Mouse (Mus musculus): ENCODE data around the gene Cenpe. TPM values are rescaled to one million over a fixed set of nuclear protein-coding genes. Genes with fewer than 3 reads are reported as not detected.

Cenpe gene
- total RNA-seq, 2 experiments from 2014 or later = 142 to 147 TPM

- no peak for ATAC-seq (replicated peaks; ENCODE audit: low FRiP score, poor library complexity, severe bottlenecking)
These were observed 103.5 kb downstream of the Cenpe start for GRCm38 (mm10) chr3:135315720-135316425.

- ATAC-seq (replicated peaks; ENCODE audit: low FRiP score, poor library complexity, severe bottlenecking) = no peak
These were observed 106.0 kb downstream of the Cenpe start for GRCm38 (mm10) chr3:135318331-135318730.

Other genes with a start within 250 kb of the Cenpe start
- gene Bdh2, start 68.7 kb downstream of the Cenpe start, total RNA-seq (2015; ENCODE audit: low replicate concordance) = not detected in 2 replicates
- gene Bdh2, start 68.7 kb downstream of the Cenpe start, total RNA-seq (2017; ENCODE audit: low replicate concordance) = not detected in 2 replicates
- not detected in 2 replicates for gene Slc9b2, start 95.2 kb downstream of the Cenpe start, total RNA-seq (2015; ENCODE audit: low replicate concordance)
- not detected in 2 replicates for gene Slc9b2, start 95.2 kb downstream of the Cenpe start, total RNA-seq (2017; ENCODE audit: low replicate concordance)
- not detected in 2 replicates for gene Slc9b1, start 135.5 kb downstream of the Cenpe start, total RNA-seq (2015; ENCODE audit: low replicate concordance)
- gene Slc9b1, start 135.5 kb downstream of the Cenpe start, total RNA-seq (2017; ENCODE audit: low replicate concordance) = not detected in 2 replicates
- gene Cisd2, start 211.4 kb downstream of the Cenpe start, total RNA-seq (2015; ENCODE audit: low replicate concordance) = 20.1 and 21.1 TPM in 2 replicates
- 9.6 and 13.4 TPM in 2 replicates for gene Cisd2, start 211.4 kb downstream of the Cenpe start, total RNA-seq (2017; ENCODE audit: low replicate concordance)
- gene Ube2d3, start 225.6 kb downstream of the Cenpe start, total RNA-seq (2015; ENCODE audit: low replicate concordance) = 298 and 352 TPM in 2 replicates
- 160 and 276 TPM in 2 replicates for gene Ube2d3, start 225.6 kb downstream of the Cenpe start, total RNA-seq (2017; ENCODE audit: low replicate concordance)

Measured in erythroblast, adult 5-6 weeks (primary cell).